Mouse (Mus musculus) heart, embryonic 14.5 days (tissue): Measurements from ENCODE around the gene Gcfc2. TPM values are rescaled to one million over a fixed set of nuclear protein-coding genes. Genes with fewer than 3 reads are reported as not detected.

ENCODE experiments used
- ATAC-seq: fragments of 200-750 bp; cut with Nextera tagmentation; 2 replicates; pipeline ENCODE4 v1.8.0; 2017; ENCODE audit warnings: low read depth, moderate TSS enrichment; ENCODE audit not compliant: insufficient number of reproducible peaks, insufficient read depth, low FRiP score
- H3K27ac ChIP-seq, 2 experiments: fragments of 200-500 bp in 1 of 2; fragments of 300-500 bp in 1 of 2; sonication (generic) in 1 of 2; replicated peaks in 1 of 2; 2 replicates each; pipeline ENCODE4 v1.5.1; 2012 to 2014; ENCODE audit warnings: low read depth in 2 of 2, low read length in 2 of 2, control low read depth in 1 of 2, mild to moderate bottlenecking in 1 of 2, mixed read lengths in 1 of 2; ENCODE audit not compliant: control insufficient read depth in 1 of 2, insufficient read depth in 1 of 2
- H3K27me3 ChIP-seq: fragments of 300-500 bp; sonication (generic); 2 replicates; pipeline ENCODE4 v1.6.1; 2014; ENCODE audit warnings: mild to moderate bottlenecking, low read length, control low read depth; ENCODE audit not compliant: control insufficient read depth, insufficient read depth
- H3K36me3 ChIP-seq: fragments of 300-500 bp; sonication (generic); 2 replicates; pipeline ENCODE4 v1.6.1; 2014; ENCODE audit warnings: mild to moderate bottlenecking, control low read depth, low read length, mixed read lengths; ENCODE audit not compliant: control insufficient read depth, insufficient read depth
- H3K4me1 ChIP-seq, 2 experiments: fragments of 200-500 bp in 1 of 2; fragments of 300-500 bp in 1 of 2; sonication (generic) in 1 of 2; 2 replicates each; pipeline ENCODE4 v1.6.1; 2012 to 2014; ENCODE audit warnings: low read length in 2 of 2, control low read depth in 1 of 2, mixed read lengths in 1 of 2; ENCODE audit not compliant: control insufficient read depth in 2 of 2, insufficient read depth in 2 of 2
- H3K4me2 ChIP-seq: fragments of 300-500 bp; sonication (generic); 2 replicates; pipeline ENCODE4 v1.6.1; 2014; ENCODE audit warnings: mild to moderate bottlenecking, low read length
- H3K4me3 ChIP-seq, 2 experiments: fragments of 200-500 bp in 1 of 2; fragments of 300-500 bp in 1 of 2; sonication (generic) in 1 of 2; 2 replicates each; pipeline ENCODE4 v1.5.1; 2012 to 2014; ENCODE audit warnings: low read length in 2 of 2, mild to moderate bottlenecking in 2 of 2, control low read depth in 1 of 2, low read depth in 1 of 2, moderate library complexity in 1 of 2; ENCODE audit not compliant: control insufficient read depth in 1 of 2, insufficient read depth in 1 of 2
- H3K9ac ChIP-seq: fragments of 300-500 bp; sonication (generic); 2 replicates; pipeline ENCODE4 v1.6.1; 2014; ENCODE audit warnings: mild to moderate bottlenecking, low read length
- H3K9me3 ChIP-seq: fragments of 300-500 bp; sonication (generic); 2 replicates; pipeline ENCODE4 v1.6.1; 2016; ENCODE audit warnings: low read length, control low read depth; ENCODE audit not compliant: control insufficient read depth
- WGBS: fragments of 180-500 bp; shearing (Covaris S2); extraction: QIAGEN DNeasy Blood & Tissue Kit; methylation state at CpG from one replicate; pipeline ENCODE4 v1.1.7; 2014; 5-methylcytosine and 5-hydroxymethylcytosine counted together
- polyA plus RNA-seq: library from polyadenylated mRNA; unstranded; fragments of >200 nt; fragmentation: Nextera tagmentation; extraction: Ambion mirVana; gene quantifications from 2 replicates; pipeline ENCODE4 v1.2.1, GENCODE M21; 2014

Gene Gcfc2
- polyA plus RNA-seq, 1 experiment from 2014 or later: 6.5 TPM

GRCm38 (mm10) chr6:81975971-81976621, 52.6 kb downstream of the Gcfc2 start:
- Histone ChIP-seq H3K4me2 (no peak overlapping the region), H3K36me3 (no peaks in the 10 kb centered on the region), H3K27me3 (no peaks in the 10 kb centered on the region), H3K9me3 (no peaks in the 10 kb centered on the region), H3K27ac (no peak overlapping the region), H3K4me1 (no peaks in the 10 kb centered on the region), H3K9ac (no peak overlapping the region), H3K4me3 (no peak overlapping the region)
- 36% methylated on average over 7 of the region's 7 CpGs for WGBS
- ATAC-seq: no peak

- H3K27ac ChIP-seq: no peak overlapping the region
- no peaks in the 10 kb centered on the region for H3K27me3 ChIP-seq
- 0 out of 2 replicates have a peak, but pooled peaks cover 4% of the 10 kb centered on the region for H3K9me3 ChIP-seq
- H3K4me2 ChIP-seq: no peak overlapping the region
- no peak for ATAC-seq
- no peaks in the 10 kb centered on the region for H3K36me3 ChIP-seq
- H3K4me1 ChIP-seq: no peaks in the 10 kb centered on the region
- no peak overlapping the region for H3K9ac ChIP-seq
- WGBS: 79% methylated on average over 4 of the region's 4 CpGs
- no peak overlapping the region for H3K4me3 ChIP-seq
Measured at GRCm38 (mm10) chr6:81979286-81979685, 55.8 kb downstream of the Gcfc2 start.

GRCm38 (mm10) chr6:81986171-81986570, 62.7 kb downstream of the Gcfc2 start:
- Histone ChIP-seq H3K9ac (no peak overlapping the region), H3K36me3 (no peaks in the 10 kb centered on the region), H3K27ac (no peak overlapping the region), H3K27me3 (no peaks in the 10 kb centered on the region), H3K4me3 (no peak overlapping the region), H3K9me3 (0 out of 2 replicates have a peak, but pooled peaks cover 4% of the 10 kb centered on the region), H3K4me1 (peaks cover 0 to 8% of the 10 kb centered on the region in 2 experiments; a peak in 1 of 4 replicates), H3K4me2 (no peak overlapping the region)
- no peak for ATAC-seq
- 86% methylated on average over 8 of the region's 8 CpGs for WGBS

GRCm38 (mm10) chr6:81986599-81986998, 63.1 kb downstream of the Gcfc2 start:
- H3K27ac ChIP-seq: no peak overlapping the region
- H3K4me3 ChIP-seq: no peak overlapping the region
- H3K9ac ChIP-seq: no peak overlapping the region
- no peaks in the 10 kb centered on the region for H3K36me3 ChIP-seq
- no peaks in the 10 kb centered on the region for H3K27me3 ChIP-seq
- ATAC-seq: no peak
- no peak overlapping the region for H3K4me2 ChIP-seq
- WGBS: 36% methylated on average over 5 of the region's 5 CpGs
- H3K4me1 ChIP-seq: peaks cover 0 to 8% of the 10 kb centered on the region in 2 experiments; a peak in 1 of 4 replicates
- 0 out of 2 replicates have a peak, but pooled peaks cover 4% of the 10 kb centered on the region for H3K9me3 ChIP-seq

- no peak overlapping the region for H3K27ac ChIP-seq
- 2% methylated on average over 9 of the region's 9 CpGs for WGBS
- no peak for ATAC-seq
Measured at GRCm38 (mm10) chr6:81987010-81987409, 63.5 kb downstream of the Gcfc2 start.

GRCm38 (mm10) chr6:81987580-81987979, 64.1 kb downstream of the Gcfc2 start:
- H3K9me3 ChIP-seq: no peaks in the 10 kb centered on the region
- H3K4me1 ChIP-seq: peaks cover 0 to 8% of the 10 kb centered on the region in 2 experiments; a peak in 1 of 4 replicates
- no peaks in the 10 kb centered on the region for H3K36me3 ChIP-seq
- H3K27me3 ChIP-seq: no peaks in the 10 kb centered on the region
- no peak overlapping the region for H3K4me3 ChIP-seq
- ATAC-seq: no peak
- H3K4me2 ChIP-seq: no peak overlapping the region
- no peak overlapping the region for H3K27ac ChIP-seq
- WGBS: 72% methylated on average over 3 of the region's 3 CpGs
- H3K9ac ChIP-seq: no peak overlapping the region; the same call in 1 of the 2 replicates

More at GRCm38 (mm10) chr6:81987010-81987409, 63.5 kb downstream of the Gcfc2 start:
- Histone ChIP-seq H3K9ac (no peak overlapping the region; the same call in 1 of the 2 replicates), H3K9me3 (0 out of 2 replicates have a peak, but pooled peaks cover 4% of the 10 kb centered on the region), H3K4me2 (no peak overlapping the region), H3K36me3 (no peaks in the 10 kb centered on the region), H3K27me3 (no peaks in the 10 kb centered on the region), H3K4me3 (no peak overlapping the region), H3K4me1 (peaks cover 0 to 8% of the 10 kb centered on the region in 2 experiments; a peak in 1 of 4 replicates)

GRCm38 (mm10) chr6:81988341-81988740, 64.9 kb downstream of the Gcfc2 start:
- no peak overlapping the region for H3K27ac ChIP-seq
- H3K4me1 ChIP-seq: peaks cover 0 to 8% of the 10 kb centered on the region in 2 experiments; a peak in 1 of 4 replicates
- no peak overlapping the region for H3K4me3 ChIP-seq
- H3K4me2 ChIP-seq: no peak overlapping the region
- no peak overlapping the region for H3K9ac ChIP-seq
- no peaks in the 10 kb centered on the region for H3K9me3 ChIP-seq
- ATAC-seq: no peak
- no peaks in the 10 kb centered on the region for H3K27me3 ChIP-seq
- WGBS: 84% methylated on average over 5 of the region's 5 CpGs
- H3K36me3 ChIP-seq: no peaks in the 10 kb centered on the region
